Comparison of ENCODE assay signal across 16 mouse cellular contexts in the genomic region with DNA sequence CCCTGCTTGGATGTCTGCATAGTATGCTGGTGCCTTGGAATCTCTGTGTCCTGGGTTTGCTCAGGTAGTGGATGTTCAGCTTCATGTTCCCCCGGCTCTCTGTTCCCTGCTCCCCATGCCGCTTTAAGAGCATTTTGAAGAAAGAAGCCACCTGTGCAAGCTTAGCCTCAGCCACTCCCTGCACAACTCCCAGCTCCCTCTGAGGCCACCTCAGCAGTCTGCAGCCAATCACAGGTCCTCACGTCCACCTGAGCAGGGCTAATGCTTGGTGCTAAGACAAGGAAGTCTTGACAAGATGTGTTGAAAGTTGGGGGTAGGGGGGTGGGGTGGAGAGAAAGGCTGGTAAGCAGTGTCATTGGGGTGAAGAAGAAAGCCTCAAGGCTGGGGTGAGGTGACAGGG. TPM values are rescaled to one million over a fixed set of nuclear protein-coding genes. Genes with fewer than 3 reads are reported as not detected.
"Had no signal": no experiment of that assay in that cellular context is flagged by ENCODE, and none has a peak within 500 bp of the region (broad histone marks: within the 10 kb centered on the region; RNA-seq: fewer than 3 reads in every experiment).

No protein-coding gene starts in this region.

- H3K9me3 ChIP-seq: kidney, embryonic 15.5 days; limb, embryonic 12.5 days; limb, embryonic 15.5 days; liver, embryonic 13.5 days had no signal

- H3K4me1 ChIP-seq: limb, embryonic 12.5 days; limb, embryonic 15.5 days; liver, embryonic 13.5 days had no signal

- H3K9ac ChIP-seq: kidney, embryonic 15.5 days; limb, embryonic 12.5 days; limb, embryonic 15.5 days; liver, embryonic 13.5 days had no signal

- H3K4me3 ChIP-seq: kidney, embryonic 15.5 days; limb, embryonic 12.5 days; limb, embryonic 15.5 days; liver, embryonic 13.5 days had no signal

- ATAC-seq: inflammation-experienced regulatory T-cells, adult 6 months had no signal

- DNase-seq: kidney, adult 11 months; kidney, adult 8-10 months; kidney, postnatal 10 days; kidney, postnatal 36 days; left cerebral cortex, postnatal 4 days; liver, embryonic 13.5 days; lung, adult 2 months; lung, postnatal 14 days; lung, postnatal 4 days; spleen, adult 18-20 months; thymus, adult 18-20 months; thymus, postnatal 36 days had no signal

- H3K4me2 ChIP-seq: kidney, embryonic 15.5 days; limb, embryonic 12.5 days; limb, embryonic 15.5 days; liver, embryonic 13.5 days had no signal

- H3K36me3 ChIP-seq: kidney, embryonic 15.5 days; limb, embryonic 12.5 days; limb, embryonic 15.5 days; liver, embryonic 13.5 days had no signal

- H3K27ac ChIP-seq: kidney, embryonic 15.5 days; limb, embryonic 12.5 days; limb, embryonic 15.5 days; liver, embryonic 13.5 days had no signal

RNA-seq across cellular contexts. Expression of a gene that starts 8.1 kb away (rescaled TPM):
- polyA plus RNA-seq: inflammation-experienced regulatory T-cells, adult 6 months had no signal
